Mouse (Mus musculus) hindbrain, embryonic 11.5 days (tissue): ENCODE measurements around the gene Zfp386. TPM values are rescaled to one million over a fixed set of nuclear protein-coding genes. Genes with fewer than 3 reads are reported as not detected.
"Not testable (repeated sequence)": the region's sequence is repeated elsewhere in the genome, so short reads cannot be mapped to it uniquely, and the experiment has no call there.

Experiments
- ATAC-seq: fragments of 200-750 bp; cut with Nextera tagmentation; 2 replicates; pipeline ENCODE4 v1.8.0; 2017; ENCODE audit warnings: mild to moderate bottlenecking, moderate TSS enrichment, moderate library complexity; ENCODE audit not compliant: low FRiP score
- DNase-seq: peaks from one replicate; pipeline ENCODE4 v3.0.0-alpha.2; 2015; ENCODE audit warnings: low spot score
- H3K27ac ChIP-seq: fragments of 300-500 bp; sonication (generic); 2 replicates; pipeline ENCODE4 v1.5.1; 2014; ENCODE audit warnings: mild to moderate bottlenecking, low read depth, low read length
- H3K27me3 ChIP-seq: fragments of 300-500 bp; sonication (generic); 2 replicates; pipeline ENCODE4 v1.6.1; 2014; ENCODE audit warnings: mild to moderate bottlenecking, low read length, moderate library complexity, mixed read lengths; ENCODE audit not compliant: control insufficient read depth, insufficient read depth
- H3K36me3 ChIP-seq: fragments of 300-500 bp; sonication (generic); 2 replicates; pipeline ENCODE4 v1.6.1; 2014; ENCODE audit warnings: mild to moderate bottlenecking, low read length, moderate library complexity, mixed read lengths; ENCODE audit not compliant: control insufficient read depth, insufficient read depth
- H3K4me1 ChIP-seq: fragments of 300-500 bp; sonication (generic); replicated peaks from 2 replicates; pipeline ENCODE4 v1.6.1; 2014; ENCODE audit warnings: low read length, mixed read lengths; ENCODE audit not compliant: control insufficient read depth, insufficient read depth
- H3K4me2 ChIP-seq: fragments of 300-500 bp; sonication (generic); replicated peaks from 2 replicates; pipeline ENCODE4 v1.6.1; 2014; ENCODE audit warnings: mild to moderate bottlenecking, low read depth, low read length
- H3K4me3 ChIP-seq: fragments of 300-500 bp; sonication (generic); 2 replicates; pipeline ENCODE4 v1.5.1; 2014; ENCODE audit warnings: low read depth, low read length
- H3K9ac ChIP-seq: fragments of 300-500 bp; sonication (generic); 2 replicates; pipeline ENCODE4 v1.6.1; 2014; ENCODE audit warnings: low read depth, low read length
- H3K9me3 ChIP-seq: fragments of 300-500 bp; sonication (generic); 2 replicates; pipeline ENCODE4 v1.6.1; 2016; ENCODE audit warnings: low read length; ENCODE audit not compliant: control insufficient read depth
- WGBS: fragments of 180-500 bp; shearing (Covaris S2); extraction: QIAGEN DNeasy Blood & Tissue Kit; methylation state at CpG from one replicate; pipeline ENCODE4 v1.1.7; 2014; 5-methylcytosine and 5-hydroxymethylcytosine counted together
- polyA plus RNA-seq: library from polyadenylated mRNA; unstranded; fragments of >200 nt; fragmentation: Nextera tagmentation; extraction: Ambion mirVana; gene quantifications from 2 replicates; pipeline ENCODE4 v1.2.1, GENCODE M21; 2014

Zfp386 gene
- polyA plus RNA-seq: 70.8 and 71.4 TPM in 2 replicates

- peak within 1 kb of the TSS; percentile 94 for H3K9ac ChIP-seq
- no peaks in the 10 kb centered on the region for H3K4me1 ChIP-seq
- DNase-seq: peak; percentile 97
- H3K4me3 ChIP-seq: peak within 1 kb of the TSS; percentile 89
- peak; percentile 99 for ATAC-seq
- no peaks in the 10 kb centered on the region for H3K9me3 ChIP-seq
- no peaks in the 10 kb centered on the region for H3K27me3 ChIP-seq
- 1% methylated on average over 55 of the region's 55 CpGs for WGBS
- peak within 1 kb of the TSS; percentile 93 for H3K27ac ChIP-seq
- H3K4me2 ChIP-seq: peak within 1 kb of the TSS; percentile 65
- 0 out of 2 replicates have a peak, but pooled peaks cover 2% of the 10 kb centered on the region for H3K36me3 ChIP-seq
These were observed at the start of gene Zfp386 for GRCm38 (mm10) chr12:116047440-116048377. Zfp386 (plus strand) TSS chr12:116047724.

- not testable (repeated sequence) for H3K4me2 ChIP-seq, ATAC-seq, H3K36me3 ChIP-seq, H3K4me3 ChIP-seq, H3K27me3 ChIP-seq, DNase-seq, H3K9ac ChIP-seq, H3K27ac ChIP-seq, H3K9me3 ChIP-seq, H3K4me1 ChIP-seq
- 69% methylated on average over 3 of the region's 3 CpGs for WGBS
These were observed 47.7 kb upstream of the Zfp386 start for GRCm38 (mm10) chr12:115999784-116000183.

GRCm38 (mm10) chr12:116002946-116003345 is 44.6 kb upstream of the Zfp386 start:
- H3K9me3 ChIP-seq, H3K27me3 ChIP-seq, DNase-seq, H3K9ac ChIP-seq, H3K4me1 ChIP-seq, H3K27ac ChIP-seq, H3K4me3 ChIP-seq, H3K36me3 ChIP-seq, ATAC-seq, H3K4me2 ChIP-seq: not testable (repeated sequence)
- WGBS: 85% methylated on average over 1 of the region's 1 CpGs

GRCm38 (mm10) chr12:116010812-116011211 is 36.7 kb upstream of the Zfp386 start:
- WGBS: 93% methylated on average over 2 of the region's 2 CpGs
- H3K27ac ChIP-seq: no peak overlapping the region
- no peak overlapping the region for H3K4me2 ChIP-seq
- H3K9ac ChIP-seq: no peak overlapping the region
- no peak for DNase-seq
- ATAC-seq: no peak
- no peaks in the 10 kb centered on the region for H3K27me3 ChIP-seq
- H3K4me3 ChIP-seq: no peak overlapping the region
- H3K9me3 ChIP-seq: no peaks in the 10 kb centered on the region; the same call in 1 of the 2 replicates
- H3K36me3 ChIP-seq: no peaks in the 10 kb centered on the region
- no peaks in the 10 kb centered on the region for H3K4me1 ChIP-seq

- Histone ChIP-seq H3K27ac (no peak overlapping the region), H3K27me3 (no peaks in the 10 kb centered on the region), H3K4me2 (no peak overlapping the region), H3K4me1 (no peaks in the 10 kb centered on the region), H3K36me3 (no peaks in the 10 kb centered on the region), H3K4me3 (no peak overlapping the region), H3K9me3 (no peaks in the 10 kb centered on the region), H3K9ac (no peak overlapping the region)
- DNase-seq: peak; percentile 45
- ATAC-seq: no peak
- WGBS: 44% methylated on average over 2 of the region's 2 CpGs
These were observed 19.4 kb upstream of the Zfp386 start for GRCm38 (mm10) chr12:116028095-116028494.

- DNase-seq (no peak), ATAC-seq (no peak)
- Histone ChIP-seq H3K4me3 (no peak overlapping the region), H3K36me3 (no peaks in the 10 kb centered on the region), H3K27me3 (no peaks in the 10 kb centered on the region), H3K4me1 (no peaks in the 10 kb centered on the region), H3K9ac (no peak overlapping the region), H3K9me3 (no peaks in the 10 kb centered on the region), H3K27ac (no peak overlapping the region), H3K4me2 (no peak overlapping the region)
- WGBS: 69% methylated on average over 5 of the region's 5 CpGs
These were observed 12.2 kb upstream of the Zfp386 start for GRCm38 (mm10) chr12:116035346-116035745.

GRCm38 (mm10) chr12:116044785-116045184 is 2.7 kb upstream of the Zfp386 start:
- Histone ChIP-seq H3K4me3 (no peak overlapping the region), H3K9ac (no peak overlapping the region), H3K27ac (no peak overlapping the region), H3K36me3 (0 out of 2 replicates have a peak, but pooled peaks cover under 1% of the 10 kb centered on the region), H3K4me1 (no peaks in the 10 kb centered on the region), H3K9me3 (no peaks in the 10 kb centered on the region), H3K27me3 (no peaks in the 10 kb centered on the region), H3K4me2 (no peak overlapping the region)
- DNase-seq (no peak), ATAC-seq (no peak)
- WGBS: 94% methylated on average over 5 of the region's 5 CpGs

GRCm38 (mm10) chr12:116048766-116049165 is 1.2 kb downstream of the Zfp386 start:
- DNase-seq (peak; percentile 25), ATAC-seq (no peak)
- peak overlapping the region; percentile 65 for H3K4me2 ChIP-seq
- peak overlapping the region; percentile 89 for H3K4me3 ChIP-seq
- H3K27me3 ChIP-seq: no peaks in the 10 kb centered on the region
- 74% methylated on average over 7 of the region's 7 CpGs for WGBS
- H3K9ac ChIP-seq: peak overlapping the region; percentile 94
- no peaks in the 10 kb centered on the region for H3K9me3 ChIP-seq
- H3K4me1 ChIP-seq: no peaks in the 10 kb centered on the region
- no peak overlapping the region for H3K27ac ChIP-seq
- 0 out of 2 replicates have a peak, but pooled peaks cover 2% of the 10 kb centered on the region for H3K36me3 ChIP-seq
